Mouse (Mus musculus) bone marrow, adult 2 months (tissue): ENCODE results near the gene Armc2. TPM values are rescaled to one million over a fixed set of nuclear protein-coding genes. Genes with fewer than 3 reads are reported as not detected.

ENCODE experiments used
- H3K27ac ChIP-seq: fragments of 200-500 bp; 2 replicates; pipeline ENCODE4 v1.5.1; 2012; ENCODE audit warnings: low read depth, mild to moderate bottlenecking, control low read depth, inconsistent platforms, low read length; ENCODE audit not compliant: control insufficient read depth, poor library complexity, insufficient read depth
- H3K4me1 ChIP-seq: fragments of 200-500 bp; 2 replicates; pipeline ENCODE4 v1.6.1; 2011; ENCODE audit warnings: low read length; ENCODE audit not compliant: control insufficient read depth, insufficient read depth
- H3K4me3 ChIP-seq: fragments of 200-500 bp; replicated peaks from 2 replicates; pipeline ENCODE3; 2011; ENCODE audit warnings: mild to moderate bottlenecking, low read depth, low read length, control low read depth; ENCODE audit not compliant: control insufficient read depth
- CTCF ChIP-seq: fragments of 200-500 bp; IDR thresholded peaks from 2 replicates; pipeline ENCODE4 v1.5.1; 2011; ENCODE audit warnings: low read length, control low read depth; ENCODE audit not compliant: control insufficient read depth, insufficient read depth
- POLR2A ChIP-seq: fragments of 200-500 bp; IDR thresholded peaks from 2 replicates; pipeline ENCODE4 v1.6.1; 2011; ENCODE audit warnings: low read depth, mild to moderate bottlenecking, control low read depth, low read length, borderline replicate concordance; ENCODE audit not compliant: control insufficient read depth
- WGBS: fragments of 180-500 bp; shearing (Covaris S2); methylation state at CpG from one replicate; pipeline ENCODE4 v1.1.7; 2018; 5-methylcytosine and 5-hydroxymethylcytosine counted together
- polyA plus RNA-seq: library from polyadenylated mRNA; stranded (reverse); fragments of >200 nt; gene quantifications from 2 replicates; pipeline ENCODE4 v1.2.4, GENCODE M21; 2011; ENCODE audit warnings: low replicate concordance; ENCODE audit not compliant: missing spikeins, insufficient read depth, insufficient read length

The Armc2 gene
- polyA plus RNA-seq, 1 experiment: 0.30 TPM

DNA sequence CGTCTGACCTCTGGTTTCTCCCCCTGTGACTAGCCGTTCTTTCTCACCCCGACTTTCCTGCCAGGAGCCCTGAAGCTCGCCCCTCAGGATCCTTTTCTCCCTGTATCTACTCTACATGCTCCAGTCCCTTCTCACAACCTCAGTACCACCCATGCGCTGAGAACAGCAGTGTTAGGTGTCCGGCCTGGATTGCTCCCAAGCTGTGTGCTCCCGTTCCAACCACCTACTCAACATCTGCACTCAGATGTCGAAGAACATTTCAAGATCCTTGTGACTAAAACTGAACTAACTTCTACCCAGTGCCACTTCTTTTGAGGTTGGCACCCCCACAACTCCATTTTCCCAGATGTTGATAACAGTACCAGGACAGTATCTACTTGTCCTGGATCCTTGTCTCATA, 30.4 kb upstream of the Armc2 start:
- WGBS: 82% methylated on average over 8 of the region's 8 CpGs
- TF ChIP-seq POLR2A (no peak), CTCF (no peak)
- Histone ChIP-seq H3K4me1 (no peaks in the 10 kb centered on the region), H3K27ac (no peak overlapping the region), H3K4me3 (no peak overlapping the region)

DNA sequence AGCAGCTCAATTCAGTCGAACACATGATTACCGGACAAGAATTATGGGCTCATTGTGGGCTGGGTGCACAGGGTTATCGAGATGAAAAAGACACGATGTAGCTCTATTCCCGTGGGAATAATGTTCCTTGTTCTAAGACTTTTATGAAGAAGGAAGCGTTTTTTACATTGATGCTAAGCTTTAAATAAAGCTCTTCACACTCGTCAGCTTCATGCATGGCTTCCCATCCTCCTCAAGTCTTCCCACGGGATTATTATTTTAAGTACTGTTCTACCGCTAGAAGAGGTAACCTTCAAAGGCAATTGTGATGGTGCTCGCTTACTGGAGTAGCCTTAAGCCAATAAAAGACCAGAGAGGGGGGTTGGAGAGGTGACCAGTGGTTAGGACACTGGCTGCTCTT, 26.3 kb upstream of the Armc2 start:
- Histone ChIP-seq H3K4me1 (no peaks in the 10 kb centered on the region), H3K4me3 (no peak overlapping the region), H3K27ac (no peak overlapping the region)
- no peak for TF ChIP-seq POLR2A
- TF ChIP-seq CTCF: no peak
- 79% methylated on average over 10 of the region's 10 CpGs for WGBS

DNA sequence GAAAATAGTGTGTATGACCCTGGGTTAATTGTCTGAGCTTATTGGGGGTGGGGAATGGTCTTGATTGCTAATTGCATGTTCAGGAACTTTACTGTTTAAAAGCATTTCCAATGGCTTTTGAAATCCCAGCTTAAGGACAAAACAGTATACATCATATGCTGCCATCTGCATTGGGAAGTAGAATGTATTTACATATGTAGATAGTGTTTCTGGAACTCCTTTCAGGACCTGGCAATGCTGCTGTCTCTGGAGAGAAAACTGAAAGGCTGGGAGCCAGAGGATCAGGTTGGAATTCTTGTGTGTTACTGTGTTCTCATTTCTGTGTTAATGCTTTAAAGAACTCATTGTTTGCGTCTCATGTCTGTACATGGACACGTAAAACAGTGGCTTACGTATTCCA, 25.1 kb upstream of the Armc2 start:
- no peak for TF ChIP-seq CTCF
- no peak for TF ChIP-seq POLR2A
- H3K4me3 ChIP-seq: no peak overlapping the region
- H3K27ac ChIP-seq: no peak overlapping the region
- 95% methylated on average over 3 of the region's 3 CpGs for WGBS
- no peaks in the 10 kb centered on the region for H3K4me1 ChIP-seq

DNA sequence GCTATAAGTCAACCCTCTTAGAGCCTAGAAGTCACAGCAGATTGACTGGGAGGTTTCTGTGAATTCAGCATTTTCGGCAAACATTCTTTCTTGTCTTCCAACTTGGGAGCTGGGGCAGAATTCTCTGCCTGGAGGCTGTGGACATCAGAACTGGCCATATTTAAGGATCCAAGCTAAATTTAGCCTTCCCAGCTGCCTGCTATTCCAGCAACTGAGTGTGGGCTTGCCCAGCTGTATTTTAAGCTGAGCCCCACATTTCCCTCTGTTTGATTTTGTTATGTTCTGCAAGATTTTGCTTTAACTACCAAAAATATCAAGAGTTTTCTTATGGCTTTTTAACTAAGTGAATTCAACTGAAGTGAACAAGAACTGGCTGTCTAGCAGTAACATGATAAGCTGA, 24.6 kb upstream of the Armc2 start:
- H3K4me3 ChIP-seq: no peak overlapping the region
- no peak overlapping the region for H3K27ac ChIP-seq
- WGBS: 87% methylated on average over 1 of the region's 1 CpGs
- H3K4me1 ChIP-seq: no peaks in the 10 kb centered on the region
- no peak for TF ChIP-seq POLR2A
- TF ChIP-seq CTCF: no peak

DNA sequence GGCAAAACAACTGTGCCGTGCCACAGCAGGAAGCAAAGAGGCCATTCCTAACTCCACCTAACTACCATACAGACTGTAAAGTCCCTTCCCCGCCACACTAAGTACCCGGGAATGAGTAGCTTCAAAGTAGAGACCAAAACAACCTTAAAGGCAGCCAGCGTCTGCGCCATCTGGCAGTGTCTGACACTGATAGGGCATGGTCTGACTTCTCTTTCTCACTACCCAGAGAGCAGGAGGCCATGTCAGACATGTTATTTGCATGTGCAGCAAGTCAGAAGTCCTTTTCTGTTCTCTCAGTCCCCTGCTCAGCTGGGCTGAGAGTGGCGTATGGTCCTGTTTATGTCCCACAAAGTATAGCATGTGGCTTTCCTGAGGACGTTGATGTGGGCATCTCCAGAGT, 23.8 kb upstream of the Armc2 start:
- Histone ChIP-seq H3K4me1 (no peaks in the 10 kb centered on the region), H3K4me3 (no peak overlapping the region), H3K27ac (no peak overlapping the region)
- WGBS: 67% methylated on average over 7 of the region's 7 CpGs
- TF ChIP-seq POLR2A (no peak), CTCF (no peak)

DNA sequence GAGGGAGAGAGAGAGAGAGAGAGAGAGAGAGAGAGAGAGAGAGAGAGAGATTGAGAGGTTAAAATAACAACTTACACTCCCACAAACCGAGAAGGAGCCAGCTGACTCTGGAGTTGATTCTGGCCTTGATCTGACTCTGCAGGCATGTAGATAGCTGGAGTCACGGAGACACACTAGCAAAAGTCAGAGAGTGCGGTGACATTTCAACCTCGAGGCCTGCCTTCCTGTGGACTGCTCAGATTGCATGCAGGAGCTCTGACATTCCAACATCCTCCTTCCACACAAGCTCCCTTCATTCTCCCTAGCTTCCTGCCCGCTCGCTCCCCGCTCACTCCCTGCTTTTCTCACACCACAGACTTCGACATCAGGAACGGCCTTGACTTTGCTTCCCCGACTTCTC, 20.3 kb upstream of the Armc2 start:
- Histone ChIP-seq H3K4me1 (no peaks in the 10 kb centered on the region), H3K4me3 (no peak overlapping the region), H3K27ac (no peak overlapping the region)
- 78% methylated on average over 10 of the region's 10 CpGs for WGBS
- TF ChIP-seq POLR2A: no peak
- TF ChIP-seq CTCF: no peak

DNA sequence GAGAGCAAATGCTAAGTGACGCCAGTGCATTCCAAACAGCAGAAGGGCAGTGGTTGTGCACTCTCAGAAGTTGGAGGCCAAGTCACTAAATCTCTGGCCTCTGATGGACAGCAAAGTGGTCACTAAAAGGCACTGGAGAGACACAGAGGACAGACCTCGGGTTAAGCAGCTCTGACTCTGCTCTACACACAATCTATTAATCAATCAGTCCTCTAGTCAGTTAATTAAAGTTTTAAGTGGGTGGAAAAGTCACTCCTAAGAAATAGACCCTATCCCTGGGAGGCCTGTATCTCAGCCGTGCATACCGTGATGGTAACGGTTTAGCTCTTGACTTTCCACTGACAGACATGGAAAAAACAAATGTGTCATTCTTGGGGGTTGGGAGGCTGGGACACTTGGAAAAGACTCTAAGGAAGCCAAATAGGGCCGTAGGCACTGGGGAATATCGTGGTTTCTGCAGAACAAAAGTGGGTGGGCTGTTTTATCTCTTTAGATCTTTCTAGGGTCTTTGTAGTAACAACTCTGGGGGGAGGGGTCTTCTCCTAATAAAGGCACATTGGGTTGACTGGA, 19.1 kb upstream of the Armc2 start:
- no peak overlapping the region for H3K4me3 ChIP-seq
- TF ChIP-seq CTCF (no peak), POLR2A (no peak)
- no peaks in the 10 kb centered on the region for H3K4me1 ChIP-seq
- WGBS: 81% methylated on average over 7 of the region's 7 CpGs
- H3K27ac ChIP-seq: no peak overlapping the region

DNA sequence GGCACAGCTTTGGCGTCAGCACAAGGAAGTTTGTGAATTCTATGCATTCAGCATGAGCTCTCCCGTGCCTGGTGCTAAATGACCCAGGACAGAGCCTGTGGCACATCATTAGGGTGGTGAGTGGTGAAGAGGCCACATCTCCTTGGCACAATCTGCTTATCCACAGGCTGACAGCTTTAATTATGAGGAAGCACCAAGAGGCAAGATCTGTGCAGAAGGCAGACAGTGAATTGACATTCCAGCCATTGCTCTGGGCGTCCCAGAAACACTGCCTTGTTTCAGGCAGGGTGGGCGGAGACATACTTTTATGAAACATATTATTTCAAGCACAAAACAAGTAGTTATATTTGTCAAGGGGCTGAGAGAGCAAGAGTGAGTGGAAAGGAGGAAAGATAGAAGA, 18.6 kb upstream of the Armc2 start:
- Histone ChIP-seq H3K4me3 (no peak overlapping the region), H3K27ac (no peak overlapping the region), H3K4me1 (no peaks in the 10 kb centered on the region)
- 51% methylated on average over 4 of the region's 4 CpGs for WGBS
- no peak for TF ChIP-seq CTCF
- TF ChIP-seq POLR2A: no peak

DNA sequence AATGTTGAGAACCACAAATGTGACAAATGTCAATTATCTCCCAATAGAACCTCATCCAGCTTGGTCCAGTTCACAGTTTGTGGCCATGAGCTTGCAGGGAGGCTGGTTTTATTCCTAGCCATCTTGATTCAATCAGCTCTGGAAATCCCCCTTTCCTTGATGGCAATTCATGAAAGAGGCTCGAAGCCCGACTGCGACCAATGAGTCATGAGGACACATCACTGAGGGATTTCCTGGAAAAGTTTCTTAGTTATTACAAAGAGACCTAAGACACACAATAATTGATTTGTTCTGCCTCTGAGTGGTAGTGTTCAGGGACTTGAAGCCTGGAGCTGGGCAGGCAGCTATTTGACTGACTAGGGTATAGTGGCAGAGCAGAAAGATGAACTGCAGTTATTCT, 15.3 kb upstream of the Armc2 start:
- 87% methylated on average over 3 of the region's 3 CpGs for WGBS
- Histone ChIP-seq H3K4me1 (no peaks in the 10 kb centered on the region; the same call in 1 of the 2 replicates), H3K4me3 (no peak overlapping the region), H3K27ac (no peak overlapping the region)
- no peak for TF ChIP-seq CTCF
- TF ChIP-seq POLR2A: no peak
